Comparison of ENCODE assay signal across 23 mouse cellular contexts in the genomic region with DNA sequence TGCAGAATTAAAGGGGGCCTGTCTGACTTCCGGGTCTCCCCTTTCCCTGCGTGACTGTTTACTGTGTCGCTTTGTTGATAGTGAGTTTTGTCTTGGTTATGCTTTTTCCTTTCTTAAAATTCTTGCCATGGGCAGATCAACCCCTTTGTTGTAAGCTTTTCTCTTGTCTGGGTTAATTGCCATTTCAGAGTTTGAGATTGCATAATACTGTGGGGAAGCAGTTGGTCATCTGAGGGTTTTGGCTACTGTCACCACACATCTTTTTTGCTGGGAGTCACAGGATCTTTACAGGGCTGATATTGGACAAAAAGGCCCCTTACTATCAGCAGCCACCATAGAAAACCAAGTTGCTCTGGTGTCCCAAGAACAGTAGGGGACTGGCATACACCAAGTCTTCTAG.
"Had no signal": no experiment of that assay in that cellular context is flagged by ENCODE, and none has a peak within 500 bp of the region (broad histone marks: within the 10 kb centered on the region; RNA-seq: fewer than 3 reads in every experiment).

No protein-coding gene starts in this region.

- DNase-seq: gastrocnemius, postnatal 14 days; gastrocnemius, postnatal 36 days; heart, adult 18-20 months; heart, postnatal 10 days; kidney, adult 11 months; kidney, adult 2 months; kidney, adult 9 months; kidney, postnatal 14 days; kidney, postnatal 36 days; layer of hippocampus, adult 9-11 months; layer of hippocampus, postnatal 36 days; left cerebral cortex, postnatal 4 days had no signal

- H3K4me3 ChIP-seq: heart, embryonic 10.5 days; heart, embryonic 12.5 days; hindbrain, embryonic 13.5 days; hindbrain, embryonic 15.5 days; kidney, embryonic 15.5 days; limb, embryonic 13.5 days; limb, embryonic 15.5 days; liver, embryonic 12.5 days had no signal

- H3K27ac ChIP-seq: heart, embryonic 10.5 days; hindbrain, embryonic 13.5 days; hindbrain, embryonic 15.5 days; hindbrain, postnatal 0 days; kidney, embryonic 15.5 days; kidney, postnatal 0 days; limb, embryonic 13.5 days; limb, embryonic 15.5 days; liver, embryonic 12.5 days had no signal

- H3K4me1 ChIP-seq: heart, embryonic 10.5 days; heart, embryonic 12.5 days; hindbrain, embryonic 13.5 days; hindbrain, embryonic 15.5 days; limb, embryonic 13.5 days; limb, embryonic 15.5 days; liver, embryonic 12.5 days had no signal

- H3K27me3 ChIP-seq: heart, embryonic 12.5 days; hindbrain, embryonic 13.5 days; hindbrain, embryonic 15.5 days; kidney, embryonic 15.5 days; liver, embryonic 12.5 days had no signal

- ATAC-seq: hindbrain, postnatal 0 days; intestine, embryonic 16.5 days; liver, embryonic 12.5 days had no signal

- H3K9me3 ChIP-seq: heart, embryonic 10.5 days; heart, embryonic 12.5 days; hindbrain, embryonic 13.5 days; hindbrain, embryonic 15.5 days; kidney, embryonic 15.5 days; limb, embryonic 13.5 days; limb, embryonic 15.5 days; liver, embryonic 12.5 days had no signal

- H3K4me2 ChIP-seq: heart, embryonic 12.5 days; hindbrain, embryonic 13.5 days; hindbrain, embryonic 15.5 days; kidney, embryonic 15.5 days; limb, embryonic 13.5 days; limb, embryonic 15.5 days; liver, embryonic 12.5 days had no signal

- H3K9ac ChIP-seq: heart, embryonic 12.5 days; hindbrain, embryonic 13.5 days; hindbrain, embryonic 15.5 days; kidney, embryonic 15.5 days; limb, embryonic 13.5 days; limb, embryonic 15.5 days; liver, embryonic 12.5 days had no signal

- H3K36me3 ChIP-seq: heart, embryonic 10.5 days; heart, embryonic 12.5 days; hindbrain, embryonic 13.5 days; hindbrain, embryonic 15.5 days; kidney, embryonic 15.5 days; limb, embryonic 13.5 days; limb, embryonic 15.5 days; liver, embryonic 12.5 days had no signal
